Mouse (Mus musculus): ENCODE measurements around the gene Dcst1. TPM values are rescaled to one million over a fixed set of nuclear protein-coding genes. Genes with fewer than 3 reads are reported as not detected.
A peak's percentile ranks its signal among the peaks of the same experiment; 100 is the strongest.

The Dcst1 gene
- polyA plus RNA-seq, 3 experiments from 2014 or later = 0.40 to 0.88 (median 0.71) TPM

DNA sequence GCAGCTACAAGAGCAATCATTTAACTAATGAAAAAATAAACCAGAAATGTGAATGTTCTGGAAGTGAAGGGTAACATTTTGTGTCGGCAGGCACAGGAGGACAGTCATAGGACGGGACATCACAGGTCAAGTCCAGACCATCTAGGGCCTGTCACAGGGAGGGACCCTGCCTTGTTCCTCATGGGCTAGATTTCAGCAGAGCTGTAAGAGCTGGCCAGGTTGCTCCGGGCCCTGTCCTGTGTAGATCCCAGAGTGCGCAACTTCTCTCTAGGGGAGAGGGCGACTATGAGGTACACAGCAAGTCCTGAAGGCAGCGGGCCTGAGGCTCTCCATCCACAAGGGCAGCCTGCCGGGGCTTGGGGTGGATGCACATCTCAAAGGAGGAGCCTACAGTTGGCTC is 3.4 kb downstream of the Dcst1 start, which contains the start of gene Dcst2:
TSS of gene Dcst2 (plus strand) at position 301 of the 400 bp plus-strand sequence.
- ATAC-seq = no peak

GRCm38 (mm10) chr3:89360237-89360636 is 4.8 kb downstream of the Dcst1 start:
- ATAC-seq = no peak

DNA sequence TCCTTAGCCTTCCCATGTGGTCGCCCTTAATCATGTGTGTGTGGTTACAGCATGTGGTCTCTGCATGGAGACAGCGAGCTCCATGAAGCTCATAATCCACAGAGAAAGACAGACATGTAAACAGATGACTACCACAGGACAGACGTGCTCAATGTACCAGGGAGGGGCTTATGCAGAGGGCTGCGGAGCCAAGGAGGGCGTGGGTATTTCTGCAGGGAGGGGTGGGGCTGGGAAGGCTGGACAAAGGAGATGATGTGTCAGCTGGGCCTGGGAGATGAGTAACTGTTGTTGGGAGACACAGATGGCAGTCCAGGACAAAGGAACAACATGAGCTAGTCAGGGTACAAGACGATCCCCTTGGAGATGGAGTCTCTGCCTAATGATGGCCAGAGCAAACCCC is 5.4 kb downstream of the Dcst1 start:
- no peak for ATAC-seq

GRCm38 (mm10) chr3:89356029-89356428 is 9.0 kb downstream of the Dcst1 start:
- no peak for ATAC-seq

GRCm38 (mm10) chr3:89355512-89355902 is 9.5 kb downstream of the Dcst1 start:
- no peak for ATAC-seq

GRCm38 (mm10) chr3:89354816-89355511 is 10.1 kb downstream of the Dcst1 start:
- ATAC-seq = peak; percentile 27

DNA sequence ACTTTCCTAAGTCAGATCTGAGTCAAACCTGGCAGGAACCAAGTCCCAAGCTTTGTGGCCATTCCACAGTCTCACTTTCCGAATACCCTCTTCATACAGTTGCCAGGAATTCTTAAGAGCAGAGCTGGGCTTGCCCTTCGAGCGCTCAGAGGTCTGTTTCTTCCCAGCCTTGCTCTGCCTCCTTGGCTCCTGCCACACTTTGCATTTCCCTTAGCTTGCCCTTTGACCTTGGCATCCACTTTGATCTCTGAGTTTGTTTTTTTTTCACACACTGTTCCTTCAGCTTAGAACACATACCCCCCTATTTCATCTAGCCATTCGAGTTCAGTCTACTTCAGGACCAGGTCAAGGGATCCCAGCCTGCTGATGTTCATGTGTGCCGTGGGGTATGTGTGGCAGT is 13.8 kb downstream of the Dcst1 start:
- ATAC-seq = no peak

DNA sequence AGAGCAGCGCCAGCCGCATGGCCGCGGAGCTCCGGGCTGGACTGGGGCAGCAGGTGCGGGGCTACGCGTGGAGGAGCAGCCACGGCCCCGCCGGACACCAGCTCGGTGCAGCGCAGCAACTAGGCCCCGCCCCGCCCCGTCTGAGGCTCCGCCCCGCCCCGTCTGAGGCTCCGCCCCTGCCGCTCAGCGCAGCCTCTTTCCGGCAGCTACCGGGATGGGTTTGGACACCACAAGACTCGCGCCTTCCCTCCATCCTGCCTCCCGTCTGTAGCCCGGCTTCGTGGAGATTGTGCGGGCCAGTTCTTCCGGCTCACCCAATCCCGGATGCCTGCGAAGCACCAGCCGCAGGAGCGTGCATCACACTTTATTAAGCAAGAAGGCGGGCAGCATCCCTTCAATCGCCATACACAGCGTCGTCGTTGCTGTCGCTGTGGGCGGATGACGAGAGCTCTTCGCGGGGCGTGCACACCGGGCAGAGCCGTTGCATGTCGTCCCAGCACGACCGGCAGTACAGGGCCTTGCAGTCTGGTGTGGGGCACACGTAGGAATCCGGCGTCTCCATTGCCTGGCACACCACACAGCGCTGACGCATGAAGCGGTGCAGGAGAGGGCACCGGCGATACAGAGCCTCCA is 15.1 kb downstream of the Dcst1 start, which contains the start of gene Adam15:
TSS of gene Adam15 (minus strand) at position 128 of the 633 bp plus-strand sequence.
- peak; percentile 85 for ATAC-seq

DNA sequence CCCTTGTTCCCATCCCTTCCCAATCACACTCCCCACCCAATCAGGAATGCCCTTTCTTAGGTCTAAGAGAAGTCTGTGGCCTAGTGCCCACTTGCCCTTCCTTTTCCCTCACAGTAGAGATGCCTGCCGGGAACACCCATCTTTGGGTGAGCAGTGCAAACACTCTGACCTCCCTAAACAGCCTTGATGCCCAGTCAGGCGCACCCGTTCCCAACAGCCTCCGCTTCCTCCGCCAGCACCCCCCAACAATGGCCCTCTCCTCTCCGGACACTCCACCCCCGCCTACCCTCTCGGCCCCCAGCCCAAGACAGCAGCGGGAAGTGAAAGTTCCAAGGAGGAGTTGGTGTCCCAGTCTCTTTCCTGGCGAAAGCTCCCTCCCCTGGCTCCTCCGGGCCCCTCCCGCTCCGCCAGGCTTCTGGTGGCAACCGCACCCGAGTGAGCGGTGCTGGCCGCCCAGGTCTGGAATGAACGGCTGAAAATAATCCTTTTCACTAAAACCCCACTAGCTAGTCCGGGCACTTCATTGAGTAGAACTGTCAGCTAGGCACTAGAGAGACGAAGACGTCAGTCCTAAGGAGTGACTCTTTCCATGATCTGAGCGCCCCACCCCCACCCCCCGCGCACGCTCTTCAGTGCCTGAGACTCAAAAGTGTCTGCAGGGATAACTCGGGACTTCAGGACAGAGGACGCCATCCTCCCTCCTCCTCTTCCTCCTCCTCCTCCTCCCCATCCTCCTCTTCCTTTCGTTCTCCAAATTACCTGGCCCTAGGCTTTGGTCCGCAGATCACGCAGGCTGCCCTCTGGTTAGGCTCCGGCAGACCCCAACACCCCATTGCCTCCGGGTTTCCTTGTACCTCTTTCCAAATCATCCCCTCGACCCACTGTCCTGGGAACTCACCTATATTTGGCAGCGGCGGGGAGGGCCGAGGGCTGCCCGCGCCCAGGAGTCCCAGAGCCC is 15.9 kb downstream of the Dcst1 start:
- ATAC-seq = peak; percentile 20

DNA sequence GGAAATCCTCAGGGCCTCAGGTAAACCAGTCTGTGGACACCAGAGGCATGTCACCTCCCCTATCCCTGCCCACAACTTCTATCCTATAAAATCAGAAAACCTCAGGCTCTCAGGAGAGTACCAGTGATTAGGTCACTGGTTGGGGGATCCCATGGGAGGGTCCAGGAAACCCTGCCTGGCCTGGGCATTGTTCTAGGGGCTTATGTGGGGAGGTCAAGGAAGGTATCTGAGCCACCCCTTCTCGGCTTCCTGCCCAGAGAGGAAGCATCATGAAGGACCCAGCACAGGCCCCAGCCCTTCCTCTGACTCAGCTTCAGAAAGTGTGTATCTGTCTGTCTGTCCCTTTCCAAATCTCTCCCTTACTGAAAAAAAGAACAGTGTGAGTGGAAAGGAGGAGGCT is 17.1 kb downstream of the Dcst1 start:
- no peak for ATAC-seq

DNA sequence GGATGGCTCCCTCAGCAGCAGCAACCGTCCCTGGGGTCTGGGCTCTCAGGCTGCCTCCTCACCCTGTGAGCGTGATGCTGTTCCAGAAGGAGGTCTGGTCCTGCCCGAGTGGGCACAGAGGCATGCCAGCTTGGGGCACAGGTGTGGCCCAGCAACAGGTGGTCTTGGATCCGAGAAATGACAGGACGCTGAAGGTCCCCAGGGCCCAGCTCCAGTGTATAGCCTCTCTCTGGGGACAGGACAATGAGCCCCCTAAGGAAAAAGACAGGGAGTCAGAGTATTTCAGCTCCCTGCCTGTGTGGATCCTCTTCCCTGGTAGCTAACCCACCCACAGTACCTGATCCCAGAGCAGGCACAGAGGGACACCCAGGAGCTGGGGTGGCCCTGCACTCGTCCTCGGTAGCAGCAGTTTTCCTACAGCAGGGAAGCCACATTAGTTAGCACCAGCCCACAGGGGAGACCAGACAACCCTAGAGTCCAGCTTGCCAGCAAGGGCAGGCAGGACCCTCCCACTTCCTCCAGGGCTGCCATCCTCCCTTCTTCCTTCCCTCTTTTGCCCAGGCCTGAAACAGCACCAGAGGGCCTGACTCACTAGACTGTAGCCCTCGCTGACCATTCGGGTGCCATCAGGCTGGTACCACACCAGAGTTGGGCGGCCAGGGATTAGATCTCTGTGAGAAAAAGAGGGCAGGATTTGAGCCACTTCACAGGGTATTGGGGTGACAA is 18.1 kb downstream of the Dcst1 start:
- no peak for ATAC-seq

- no peak for ATAC-seq
These were observed 21.8 kb downstream of the Dcst1 start for GRCm38 (mm10) chr3:89343279-89343678.

DNA sequence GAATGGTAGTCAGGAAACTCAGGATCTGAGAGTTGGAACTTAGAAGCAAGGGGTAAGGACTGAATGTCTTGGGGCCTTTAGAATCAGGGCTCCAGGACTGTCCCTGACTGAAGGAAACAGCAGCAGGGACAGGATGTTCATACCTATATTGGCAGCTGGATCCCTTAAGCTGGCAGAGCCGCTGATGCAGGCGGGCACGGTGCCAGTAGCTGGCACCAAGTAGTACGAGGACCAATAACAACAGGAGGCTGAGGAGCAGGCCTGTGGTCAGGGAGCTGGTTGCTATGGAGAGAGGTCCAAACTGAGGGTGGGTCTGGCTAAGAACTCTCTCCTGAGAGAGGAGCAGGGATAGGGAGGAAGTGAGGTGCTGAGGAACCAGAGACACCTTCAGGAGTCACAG is 23.3 kb downstream of the Dcst1 start:
- no peak for ATAC-seq

GRCm38 (mm10) chr3:89340465-89340864 is 24.6 kb downstream of the Dcst1 start:
- peak; percentile 73 for ATAC-seq

GRCm38 (mm10) chr3:89339416-89339815 is 25.6 kb downstream of the Dcst1 start:
- ATAC-seq = no peak

GRCm38 (mm10) chr3:89337721-89338578 is 27.1 kb downstream of the Dcst1 start, which contains the start of gene Efna4:
Gene Efna4, minus strand, starts transcription at chr3:89338028.
- ATAC-seq = peak; percentile 62

DNA sequence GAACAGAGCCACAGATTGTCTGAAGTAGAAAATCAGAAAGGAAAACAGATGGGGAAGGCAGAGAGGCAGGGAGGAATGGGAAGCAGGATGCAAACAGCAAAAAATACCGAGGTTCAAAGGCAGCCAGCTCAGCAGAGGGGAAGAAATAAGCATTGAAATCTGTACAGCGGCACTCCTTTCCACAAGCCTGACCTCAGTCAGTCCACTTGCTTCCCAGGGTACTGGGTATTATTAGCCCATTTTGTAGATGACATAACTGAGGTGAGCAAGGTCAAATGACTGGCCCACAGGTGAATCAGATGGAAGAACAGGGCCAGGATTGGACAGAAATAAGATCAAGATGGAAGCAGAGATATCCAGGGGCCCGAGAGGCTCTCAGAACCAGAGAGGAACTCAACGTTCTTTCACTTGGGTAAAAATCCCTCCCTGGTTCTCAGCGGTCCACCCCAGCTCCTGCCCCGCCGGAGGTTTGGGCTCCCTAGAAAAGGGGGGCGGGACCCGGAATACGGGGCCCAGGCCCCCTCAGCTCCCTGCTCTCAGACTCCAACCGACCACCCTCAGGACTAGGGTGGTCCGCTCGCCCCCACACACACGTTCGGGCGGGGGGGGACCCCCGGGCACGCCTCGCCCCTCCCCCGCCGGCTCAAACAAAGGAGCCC is 27.9 kb downstream of the Dcst1 start:
- ATAC-seq = no peak

GRCm38 (mm10) chr3:89336529-89336928 is 28.5 kb downstream of the Dcst1 start:
- no peak for ATAC-seq

DNA sequence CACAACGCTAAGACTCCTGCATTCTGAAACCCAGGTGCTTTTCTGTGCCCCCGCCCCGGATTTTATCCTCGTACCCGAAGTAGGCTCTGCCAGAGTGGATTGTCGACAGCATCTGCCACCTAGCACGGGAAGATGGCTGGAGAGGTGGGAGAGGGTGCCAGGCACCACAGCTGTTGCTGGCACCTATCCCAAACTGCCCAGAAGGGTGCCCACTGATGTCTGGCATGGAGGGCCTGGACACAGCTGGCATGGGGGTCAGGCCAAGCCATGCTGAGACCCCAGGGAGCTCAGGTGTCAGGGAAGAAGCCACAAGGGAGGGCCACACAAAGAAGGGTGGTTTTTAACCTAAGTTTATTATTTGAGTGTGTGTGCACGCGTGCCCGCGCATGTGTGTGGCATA is 32.0 kb downstream of the Dcst1 start:
- no peak for ATAC-seq

- ATAC-seq = no peak
These were observed 32.6 kb downstream of the Dcst1 start for GRCm38 (mm10) chr3:89332476-89332875.

- no peak for ATAC-seq
These were observed 33.0 kb downstream of the Dcst1 start for GRCm38 (mm10) chr3:89332013-89332412.
